Mouse (Mus musculus) CH12.LX (cell line): ENCODE results near the gene Dnal1.

Experiments used
- CTCF ChIP-seq, 2 experiments: IDR thresholded peaks in 1 of 2; conservative IDR thresholded peaks in 1 of 2; 2 replicates each; pipeline ENCODE4 v1.5.1; 2011 to 2012; ENCODE audit warnings: low read depth in 2 of 2, low read length in 2 of 2, improper control_type of control experiment in 1 of 2, inconsistent platforms in 1 of 2, mild to moderate bottlenecking in 1 of 2, moderate library complexity in 1 of 2
- POLR2A ChIP-seq: IDR thresholded peaks from 2 replicates; pipeline ENCODE4 v1.6.1; 2011; ENCODE audit warnings: low read depth, mild to moderate bottlenecking, improper control_type of control experiment, low read length
- SIN3A ChIP-seq: IDR thresholded peaks from 2 replicates; pipeline ENCODE4 v1.6.1; 2012; ENCODE audit warnings: low read length, improper control_type of control experiment, inconsistent platforms
- TCF12 ChIP-seq: IDR thresholded peaks from 2 replicates; pipeline ENCODE4 v1.6.1; 2014; ENCODE audit warnings: low read depth, mild to moderate bottlenecking, inconsistent platforms, low read length, improper control_type of control experiment
- USF2 ChIP-seq: conservative IDR thresholded peaks from 2 replicates; pipeline ENCODE4 v1.6.1; 2011; ENCODE audit warnings: low read depth, low read length, improper control_type of control experiment
- ZNF384 ChIP-seq: IDR thresholded peaks from 2 replicates; pipeline ENCODE4 v1.6.1; 2012; ENCODE audit warnings: low read depth, low read length, improper control_type of control experiment, inconsistent platforms

DNA sequence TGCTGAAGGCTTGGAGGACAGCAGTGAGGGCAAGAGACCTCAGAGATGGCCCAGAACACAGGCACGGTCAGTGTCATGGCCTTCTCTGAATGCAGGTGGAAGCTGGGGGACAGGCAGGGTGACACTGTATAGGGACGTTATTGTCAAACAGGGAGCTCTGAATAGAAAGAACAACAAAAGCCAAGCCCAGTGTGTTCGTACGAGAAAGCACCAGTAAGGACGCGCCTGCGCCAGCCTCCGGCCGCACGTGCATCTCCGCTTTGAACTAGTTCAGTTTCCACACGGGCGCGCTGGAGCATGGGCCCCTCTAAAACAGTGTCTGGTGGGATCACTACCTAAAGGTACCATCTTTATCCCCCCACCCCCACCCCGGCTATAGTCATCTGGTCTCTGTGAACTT lies 35.8 kb downstream of the Dnal1 start:
- TF ChIP-seq POLR2A: no peak
- no peak for TF ChIP-seq USF2
- TF ChIP-seq SIN3A: no peak
- TF ChIP-seq CTCF (conservative IDR thresholded peaks at IDR 0.05 in 1 of 2, IDR thresholded peaks at IDR 0.05 in 1 of 2; ENCODE audit: low read depth in 2 of 2, low read length in 2 of 2): no peak
- no peak for TF ChIP-seq ZNF384
- no peak for TF ChIP-seq TCF12
